Mouse (Mus musculus) lung, embryonic 15.5 days (tissue): ENCODE measurements around the gene B4galnt1. TPM values are rescaled to one million over a fixed set of nuclear protein-coding genes. Genes with fewer than 3 reads are reported as not detected.

Experiments used
- ATAC-seq: fragments of 200-750 bp; cut with Nextera tagmentation; 2 replicates; pipeline ENCODE4 v1.8.0; 2017; ENCODE audit warnings: moderate number of reproducible peaks, borderline replicate concordance; ENCODE audit not compliant: low FRiP score, low TSS enrichment; ENCODE audit errors: extremely low read depth
- H3K27ac ChIP-seq: fragments of 300-500 bp; sonication (generic); 2 replicates; pipeline ENCODE4 v1.5.1; 2015; ENCODE audit warnings: moderate library complexity, mild to moderate bottlenecking, inconsistent platforms
- H3K27me3 ChIP-seq: fragments of 300-500 bp; sonication (generic); 2 replicates; pipeline ENCODE4 v1.6.1; 2015; ENCODE audit warnings: inconsistent platforms
- H3K36me3 ChIP-seq: fragments of 300-500 bp; sonication (generic); 2 replicates; pipeline ENCODE4 v1.6.1; 2015; ENCODE audit warnings: inconsistent platforms
- H3K4me1 ChIP-seq: fragments of 300-500 bp; sonication (generic); 2 replicates; pipeline ENCODE4 v1.6.1; 2015; ENCODE audit warnings: inconsistent platforms
- H3K4me2 ChIP-seq: fragments of 300-500 bp; sonication (generic); 2 replicates; pipeline ENCODE4 v1.6.1; 2015; ENCODE audit warnings: inconsistent platforms, mild to moderate bottlenecking, moderate library complexity
- H3K4me3 ChIP-seq: fragments of 300-500 bp; sonication (generic); 2 replicates; pipeline ENCODE4 v1.5.1; 2015; ENCODE audit warnings: mild to moderate bottlenecking, inconsistent platforms
- H3K9ac ChIP-seq: fragments of 300-500 bp; sonication (generic); 2 replicates; pipeline ENCODE4 v1.6.1; 2015; ENCODE audit warnings: inconsistent platforms
- H3K9me3 ChIP-seq: fragments of 300-500 bp; sonication (generic); 2 replicates; pipeline ENCODE4 v1.6.1; 2016; ENCODE audit warnings: inconsistent platforms
- whole genome bisulfite sequencing: fragments of 180-500 bp; shearing (Covaris S2); methylation state at CpG from one replicate; pipeline ENCODE4 v1.1.7; 2015; 5-methylcytosine and 5-hydroxymethylcytosine counted together
- polyA plus RNA-seq: library from polyadenylated mRNA; unstranded; fragments of >200 nt; fragmentation: Nextera tagmentation; extraction: Ambion mirVana; gene quantifications from 2 replicates; pipeline ENCODE4 v1.2.1, GENCODE M21; 2015

The B4galnt1 gene
- polyA plus RNA-seq, 1 experiment from 2014 or later: 3.6 TPM

DNA sequence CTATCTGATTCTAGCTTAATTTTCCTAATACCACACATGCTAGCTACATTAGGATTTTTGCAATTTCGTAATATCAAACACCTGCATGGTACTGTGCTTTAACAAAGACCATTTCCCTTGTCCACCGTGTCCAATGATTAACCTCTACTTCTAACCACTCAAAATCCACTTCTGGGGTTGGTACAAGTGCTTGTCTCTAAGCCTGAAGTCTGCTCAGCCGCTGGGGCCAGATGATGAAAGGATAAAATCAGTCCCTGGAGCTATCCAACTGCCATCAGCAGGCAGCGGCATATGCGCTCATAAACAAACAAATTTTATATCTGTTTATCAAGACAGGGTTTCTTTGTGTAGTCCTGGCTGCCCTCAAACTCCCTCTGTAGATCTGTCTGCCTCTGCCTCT is 39.6 kb downstream of the B4galnt1 start:
- Histone ChIP-seq H3K4me2 (no peak overlapping the region), H3K36me3 (peaks cover 42% of the 10 kb centered on the region), H3K27ac (no peak overlapping the region), H3K4me1 (peaks cover 11% of the 10 kb centered on the region), H3K27me3 (no peaks in the 10 kb centered on the region), H3K9me3 (no peaks in the 10 kb centered on the region), H3K4me3 (no peak overlapping the region), H3K9ac (no peak overlapping the region)
- no peak for ATAC-seq
- WGBS: 59% methylated on average over 5 of the region's 5 CpGs

DNA sequence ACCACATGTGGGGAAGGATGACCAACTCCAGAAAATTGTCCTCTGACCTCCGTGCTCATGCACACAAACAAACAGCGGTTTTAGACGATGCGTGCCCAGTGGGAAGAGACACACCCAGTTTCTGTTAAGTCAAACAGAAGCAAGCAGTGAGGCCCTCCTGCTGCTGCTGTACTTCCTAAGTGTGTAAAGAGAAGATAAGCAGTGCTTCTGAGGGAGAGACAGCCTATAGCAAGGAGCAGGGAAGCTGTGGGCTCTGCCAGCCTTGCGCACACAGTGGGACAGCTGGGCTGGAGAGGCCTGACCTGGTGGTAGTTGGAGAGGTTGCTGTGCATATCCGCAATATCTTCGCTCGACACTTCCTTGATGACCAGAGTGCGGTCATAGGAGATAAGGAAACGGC is 40.3 kb downstream of the B4galnt1 start:
- ATAC-seq: peak; percentile 55; the same call in 1 of the 2 replicates
- no peak overlapping the region for H3K4me3 ChIP-seq

DNA sequence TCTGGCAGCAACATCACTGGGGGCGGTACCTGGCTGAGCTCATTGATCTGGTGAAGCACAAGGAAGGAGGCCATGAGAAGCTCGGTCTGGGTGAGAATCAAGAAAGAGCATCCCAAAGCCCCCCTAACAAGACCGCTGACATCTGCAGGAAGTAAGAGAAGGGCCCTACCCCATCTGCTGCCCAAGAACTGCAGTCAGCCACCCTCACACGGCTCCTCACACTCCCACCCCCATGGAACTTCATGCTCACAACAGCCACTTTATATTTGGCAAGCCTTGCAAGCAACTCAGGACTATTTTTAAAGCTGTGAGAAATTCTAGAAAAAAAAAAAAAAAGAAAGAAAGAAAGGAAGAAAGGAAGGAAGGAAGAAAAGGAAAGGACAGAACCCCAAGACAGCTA is 43.9 kb downstream of the B4galnt1 start:
- 75% methylated on average over 4 of the region's 4 CpGs for WGBS
- Histone ChIP-seq H3K4me3 (no peak overlapping the region), H3K9me3 (no peaks in the 10 kb centered on the region), H3K36me3 (peaks cover 24% of the 10 kb centered on the region; the same call in 1 of the 2 replicates), H3K27ac (no peak overlapping the region), H3K4me2 (no peak overlapping the region), H3K4me1 (peaks cover 17% of the 10 kb centered on the region), H3K27me3 (no peaks in the 10 kb centered on the region), H3K9ac (no peak overlapping the region)
- ATAC-seq: no peak

More for the DNA sequence above, 40.3 kb downstream of the B4galnt1 start:
- Histone ChIP-seq H3K27me3 (no peaks in the 10 kb centered on the region), H3K9ac (no peak overlapping the region), H3K27ac (no peak overlapping the region; the same call in 1 of the 2 replicates), H3K4me2 (no peak overlapping the region), H3K36me3 (peaks cover 40% of the 10 kb centered on the region), H3K4me1 (peaks cover 12% of the 10 kb centered on the region), H3K9me3 (no peaks in the 10 kb centered on the region)
- WGBS: 72% methylated on average over 10 of the region's 10 CpGs

DNA sequence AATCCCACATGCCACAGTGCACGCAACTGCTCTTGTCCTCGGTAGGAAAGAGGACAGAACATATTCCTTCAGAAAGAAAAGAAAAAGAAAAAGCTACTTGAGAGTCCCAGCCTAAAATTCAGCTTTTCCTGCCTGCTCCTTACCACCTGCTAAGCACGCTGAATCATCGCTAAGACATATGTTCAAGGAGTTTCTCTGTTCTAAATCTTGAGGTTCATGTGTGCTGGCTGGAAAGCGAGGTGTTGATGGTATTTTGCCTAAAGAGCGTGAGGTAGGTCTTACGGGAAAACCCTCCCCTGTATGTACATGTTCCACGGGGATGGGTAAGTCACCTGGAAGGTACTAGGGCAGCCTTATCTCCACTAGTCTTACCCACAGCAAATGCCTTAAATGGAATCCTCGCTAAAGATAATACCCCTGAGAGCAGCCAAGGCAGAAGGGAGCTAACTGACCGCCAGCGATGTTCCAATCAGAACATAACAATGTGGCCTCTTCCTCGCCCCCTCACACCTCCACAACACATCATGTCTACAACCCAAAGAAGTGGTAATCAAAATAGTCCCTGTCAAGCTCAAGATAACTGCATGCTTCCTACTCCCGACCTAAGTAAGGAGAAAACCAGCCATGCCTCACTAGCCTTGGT is 45.0 kb downstream of the B4galnt1 start:
- Histone ChIP-seq H3K36me3 (peaks cover 22% of the 10 kb centered on the region; the same call in 1 of the 2 replicates), H3K27ac (no peak overlapping the region), H3K4me2 (peak overlapping the region; percentile 87), H3K4me3 (peak overlapping the region; percentile 84; the same call in 1 of the 2 replicates), H3K9me3 (no peaks in the 10 kb centered on the region), H3K4me1 (peaks cover 13% of the 10 kb centered on the region), H3K27me3 (no peaks in the 10 kb centered on the region), H3K9ac (no peak overlapping the region)
- WGBS: 80% methylated on average over 13 of the region's 13 CpGs
- ATAC-seq: no peak

DNA sequence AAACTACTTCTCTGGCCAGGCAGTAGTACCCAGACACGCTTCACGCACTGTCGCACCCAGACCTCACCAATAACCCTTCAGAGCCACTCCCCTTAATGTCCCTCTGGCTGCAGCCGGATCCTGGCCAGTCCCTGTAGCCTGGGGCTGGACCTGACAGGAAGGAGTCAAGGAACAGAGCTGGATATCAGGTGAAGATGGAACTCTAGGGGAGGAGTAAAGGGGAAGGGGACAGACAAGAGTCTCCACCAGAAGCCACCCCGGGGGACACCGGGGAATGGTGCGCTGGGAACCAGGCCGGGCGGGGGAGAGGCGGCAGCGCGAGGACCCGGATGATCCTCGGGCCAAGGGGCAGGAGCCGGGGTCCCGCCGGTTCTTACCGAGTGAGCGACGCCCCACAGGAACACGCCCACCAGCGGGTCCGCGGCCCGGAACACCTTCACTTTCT is 46.0 kb downstream of the B4galnt1 start:
- peaks cover 6% of the 10 kb centered on the region for H3K4me1 ChIP-seq
- peak overlapping the region; percentile 87 for H3K4me2 ChIP-seq
- peak overlapping the region; percentile 84 for H3K4me3 ChIP-seq
- no peaks in the 10 kb centered on the region for H3K9me3 ChIP-seq
- WGBS: under 1% methylated on average over 25 of the region's 25 CpGs
- peak overlapping the region; percentile 74 for H3K9ac ChIP-seq
- peak; percentile 53 for ATAC-seq
- no peaks in the 10 kb centered on the region for H3K27me3 ChIP-seq
- peaks cover 19% of the 10 kb centered on the region; the same call in 1 of the 2 replicates for H3K36me3 ChIP-seq
- peak overlapping the region; percentile 52 for H3K27ac ChIP-seq

DNA sequence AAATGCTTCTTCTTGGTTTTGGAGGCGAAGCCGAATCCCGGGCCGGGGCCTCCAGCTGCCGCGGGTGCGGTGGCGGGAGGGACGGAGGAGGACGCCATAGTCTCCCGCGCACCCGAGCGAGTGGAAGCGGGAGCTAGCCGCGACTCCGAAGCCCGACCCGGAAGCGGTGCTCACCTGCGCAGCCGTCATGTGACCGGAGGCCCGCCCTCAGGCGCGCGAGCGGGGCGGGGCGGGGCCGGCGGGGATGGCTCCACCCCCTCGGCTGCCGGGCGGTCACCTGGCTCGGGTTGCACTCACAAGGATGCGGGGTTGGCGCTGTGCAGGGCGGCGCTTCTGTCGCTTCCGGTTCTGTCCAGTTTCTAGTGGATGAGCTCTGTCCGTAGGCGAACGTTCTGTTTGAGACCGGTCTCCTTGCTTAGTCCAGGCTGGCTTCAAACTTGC is 46.4 kb downstream of the B4galnt1 start, which contains the start of gene Pip4k2c:
Pip4k2c (minus strand) TSS at position 172 of the 441 bp plus-strand sequence.
- peak within 1 kb of the TSS; percentile 84 for H3K4me3 ChIP-seq
- H3K27me3 ChIP-seq: no peaks in the 10 kb centered on the region
- ATAC-seq: peak; percentile 98
- peaks cover 6% of the 10 kb centered on the region for H3K4me1 ChIP-seq
- peaks cover 18% of the 10 kb centered on the region; the same call in 1 of the 2 replicates for H3K36me3 ChIP-seq
- H3K9ac ChIP-seq: peak within 1 kb of the TSS; percentile 74
- peak within 1 kb of the TSS; percentile 87 for H3K4me2 ChIP-seq
- no peaks in the 10 kb centered on the region for H3K9me3 ChIP-seq
- under 1% methylated on average over 46 of the region's 47 CpGs for WGBS
- H3K27ac ChIP-seq: peak within 1 kb of the TSS; percentile 52

DNA sequence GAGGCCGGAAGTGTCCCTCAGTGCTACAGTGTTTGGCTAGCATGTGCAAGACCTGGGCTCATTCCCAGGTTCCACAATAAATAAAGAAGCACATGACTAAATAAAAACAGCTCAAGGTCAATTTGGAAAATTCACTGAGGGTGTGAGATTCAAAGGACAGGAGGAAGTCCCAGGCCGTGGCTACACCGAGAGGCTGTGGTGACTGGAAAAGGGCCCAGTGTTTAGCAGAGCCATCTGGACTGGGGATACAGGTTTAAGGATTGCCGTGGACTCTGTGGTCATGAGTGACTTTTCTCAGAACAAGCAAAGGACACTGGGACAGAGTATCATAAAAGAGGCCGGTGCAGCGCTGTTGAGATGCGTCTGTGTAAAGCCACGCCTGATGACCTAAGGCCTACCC is 48.2 kb downstream of the B4galnt1 start:
- Histone ChIP-seq H3K27me3 (no peaks in the 10 kb centered on the region), H3K4me3 (no peak overlapping the region), H3K9me3 (no peaks in the 10 kb centered on the region), H3K9ac (no peak overlapping the region), H3K36me3 (peaks cover 5% of the 10 kb centered on the region; the same call in 1 of the 2 replicates), H3K27ac (no peak overlapping the region), H3K4me2 (no peak overlapping the region), H3K4me1 (peaks cover 6% of the 10 kb centered on the region)
- 87% methylated on average over 8 of the region's 8 CpGs for WGBS
- no peak for ATAC-seq

DNA sequence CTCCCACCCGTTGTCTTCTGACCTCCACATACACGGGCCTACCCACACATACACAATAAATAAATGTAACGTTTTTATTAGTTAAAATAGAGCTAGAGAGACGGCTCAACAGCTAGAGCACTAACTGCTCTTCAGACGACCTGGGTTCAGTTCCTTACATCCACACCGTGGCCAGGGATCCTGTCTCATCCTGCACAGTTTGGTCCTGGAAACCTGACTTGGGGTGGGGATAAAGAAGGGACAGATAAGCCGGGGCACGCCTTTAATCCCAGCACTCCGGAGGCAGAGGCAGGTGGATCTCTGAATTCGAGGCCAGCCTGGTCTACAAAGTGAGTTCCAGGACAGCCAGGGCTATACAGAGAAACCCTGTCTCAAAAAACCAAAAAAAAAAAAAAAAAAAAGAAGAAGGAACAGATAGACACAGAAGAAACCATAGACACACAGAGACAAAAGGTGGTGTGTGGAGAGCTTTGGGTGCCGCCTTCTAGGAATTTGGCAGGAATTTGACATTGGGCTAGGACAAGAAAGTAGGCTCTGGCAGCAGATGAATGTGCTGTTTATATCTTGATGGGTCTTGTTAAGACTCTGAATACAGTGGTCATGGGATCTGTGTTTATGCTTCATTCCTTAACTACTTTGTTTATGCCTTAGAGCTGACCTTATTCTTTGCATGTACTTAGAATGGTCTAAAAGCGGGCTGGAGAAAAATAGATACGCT is 48.8 kb downstream of the B4galnt1 start:
- no peak overlapping the region for H3K4me3 ChIP-seq
- no peak overlapping the region for H3K9ac ChIP-seq
- H3K4me2 ChIP-seq: no peak overlapping the region
- no peak overlapping the region for H3K27ac ChIP-seq
- peaks cover 6% of the 10 kb centered on the region for H3K4me1 ChIP-seq
- no peak for ATAC-seq
- H3K36me3 ChIP-seq: no peaks in the 10 kb centered on the region; the same call in 1 of the 2 replicates
- 72% methylated on average over 13 of the region's 13 CpGs for WGBS
- H3K27me3 ChIP-seq: no peaks in the 10 kb centered on the region
- no peaks in the 10 kb centered on the region for H3K9me3 ChIP-seq

DNA sequence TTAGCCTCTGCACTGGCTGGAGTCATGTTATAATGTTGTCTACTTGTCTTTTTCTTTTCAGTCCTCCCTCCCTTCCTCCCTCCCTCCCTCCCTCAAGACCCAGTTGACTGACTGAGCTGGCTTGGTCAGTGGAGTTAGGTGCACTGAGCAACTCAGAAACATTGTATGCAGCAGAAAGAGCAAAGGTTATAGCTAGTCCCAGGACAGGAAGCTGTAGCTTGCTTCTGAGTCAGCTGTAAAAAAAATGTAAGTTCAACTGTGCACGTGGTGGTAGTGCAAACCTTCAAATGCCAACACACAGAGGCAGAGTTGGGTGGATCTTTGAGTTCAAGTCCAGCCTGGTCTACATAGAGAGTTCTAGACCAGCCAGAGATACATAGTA is 49.4 kb downstream of the B4galnt1 start:
- no peak for ATAC-seq
- H3K4me1 ChIP-seq: peaks cover 6% of the 10 kb centered on the region
- no peaks in the 10 kb centered on the region for H3K9me3 ChIP-seq
- no peaks in the 10 kb centered on the region for H3K36me3 ChIP-seq
- no peak overlapping the region for H3K4me3 ChIP-seq
- H3K9ac ChIP-seq: no peak overlapping the region
- 55% methylated on average over 1 of the region's 1 CpGs for WGBS
- H3K27me3 ChIP-seq: no peaks in the 10 kb centered on the region
- H3K27ac ChIP-seq: no peak overlapping the region
- H3K4me2 ChIP-seq: no peak overlapping the region

DNA sequence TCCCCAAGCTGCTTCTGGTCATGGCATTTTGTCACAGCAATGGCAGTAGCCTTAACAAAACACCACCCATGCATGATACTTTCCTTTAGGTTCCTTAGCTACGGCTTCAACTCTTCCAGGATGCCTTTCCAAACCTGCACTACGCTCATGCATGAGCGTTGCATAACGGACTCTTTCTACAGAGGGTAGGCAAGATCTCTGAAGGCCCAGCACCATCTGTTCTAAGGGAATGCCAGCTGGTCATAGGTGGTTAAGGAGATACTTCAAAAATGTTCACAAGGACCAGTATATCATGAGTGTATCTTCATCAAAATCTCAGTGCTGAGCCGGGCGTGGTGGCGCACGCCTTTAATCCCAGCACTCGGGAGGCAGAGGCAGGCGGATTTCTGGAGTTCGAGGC is 51.4 kb downstream of the B4galnt1 start:
- no peak overlapping the region for H3K4me2 ChIP-seq
- H3K4me1 ChIP-seq: no peaks in the 10 kb centered on the region
- no peak overlapping the region for H3K27ac ChIP-seq
- ATAC-seq: no peak
- H3K9me3 ChIP-seq: no peaks in the 10 kb centered on the region
- 95% methylated on average over 11 of the region's 11 CpGs for WGBS
- H3K27me3 ChIP-seq: no peaks in the 10 kb centered on the region
- no peaks in the 10 kb centered on the region for H3K36me3 ChIP-seq
- H3K4me3 ChIP-seq: no peak overlapping the region
- no peak overlapping the region for H3K9ac ChIP-seq

DNA sequence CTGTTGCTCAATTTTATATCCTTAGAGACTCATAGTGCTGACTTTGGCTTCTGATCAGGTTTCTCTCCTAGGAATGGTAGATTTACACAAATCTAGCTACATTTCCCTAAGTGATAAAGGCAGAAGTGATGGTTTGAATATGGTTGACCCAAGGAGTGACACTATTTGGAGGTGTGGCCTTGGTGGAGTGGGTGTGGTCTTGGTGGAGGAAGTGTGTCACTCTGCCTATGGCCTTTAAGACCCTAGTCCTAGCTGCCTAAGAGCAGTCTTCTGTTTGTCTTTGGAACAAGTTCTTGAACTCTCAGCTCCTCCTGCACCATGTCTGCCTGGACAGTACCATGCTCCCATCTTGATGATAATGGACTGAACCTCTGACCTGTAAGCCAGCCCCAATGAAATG is 52.2 kb downstream of the B4galnt1 start:
- H3K9ac ChIP-seq: no peak overlapping the region
- H3K36me3 ChIP-seq: no peaks in the 10 kb centered on the region
- ATAC-seq: no peak
- H3K27me3 ChIP-seq: no peaks in the 10 kb centered on the region
- no peak overlapping the region for H3K4me2 ChIP-seq
- H3K27ac ChIP-seq: no peak overlapping the region
- no peaks in the 10 kb centered on the region for H3K9me3 ChIP-seq
- no peak overlapping the region for H3K4me3 ChIP-seq
- no peaks in the 10 kb centered on the region for H3K4me1 ChIP-seq

DNA sequence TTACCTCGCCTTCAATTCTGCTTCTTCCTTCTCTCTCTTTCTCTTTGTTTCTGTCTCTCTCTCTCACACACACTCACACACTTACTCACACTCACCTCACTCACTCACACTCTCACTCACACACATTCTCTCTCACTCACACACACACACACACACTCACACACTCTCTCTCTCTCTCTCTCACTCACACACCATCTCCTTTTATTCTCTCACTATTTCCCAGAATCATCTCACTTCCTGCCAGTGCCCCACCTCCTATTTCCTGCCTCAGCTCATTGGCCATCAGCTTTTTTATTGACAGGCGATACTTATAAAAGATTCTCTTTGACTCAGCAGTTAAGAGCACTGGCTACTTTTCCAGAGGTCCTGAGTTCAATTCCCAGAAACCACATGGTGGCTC is 53.3 kb downstream of the B4galnt1 start:
- no peaks in the 10 kb centered on the region for H3K9me3 ChIP-seq
- no peaks in the 10 kb centered on the region for H3K36me3 ChIP-seq
- ATAC-seq: no peak
- H3K27ac ChIP-seq: no peak overlapping the region
- H3K9ac ChIP-seq: no peak overlapping the region
- 85% methylated on average over 2 of the region's 2 CpGs for WGBS
- H3K27me3 ChIP-seq: no peaks in the 10 kb centered on the region
- no peak overlapping the region for H3K4me2 ChIP-seq
- no peak overlapping the region for H3K4me3 ChIP-seq
- H3K4me1 ChIP-seq: no peaks in the 10 kb centered on the region
